Mouse (Mus musculus): ENCODE data around the gene Mbnl2. TPM values are rescaled to one million over a fixed set of nuclear protein-coding genes. Genes with fewer than 3 reads are reported as not detected.
"Not testable (repeated sequence)": the region's sequence is repeated elsewhere in the genome, so short reads cannot be mapped to it uniquely, and the experiment has no call there.

Mbnl2 gene
- polyA plus RNA-seq, 1 experiment from 2014 or later, result 39.2 TPM

DNA sequence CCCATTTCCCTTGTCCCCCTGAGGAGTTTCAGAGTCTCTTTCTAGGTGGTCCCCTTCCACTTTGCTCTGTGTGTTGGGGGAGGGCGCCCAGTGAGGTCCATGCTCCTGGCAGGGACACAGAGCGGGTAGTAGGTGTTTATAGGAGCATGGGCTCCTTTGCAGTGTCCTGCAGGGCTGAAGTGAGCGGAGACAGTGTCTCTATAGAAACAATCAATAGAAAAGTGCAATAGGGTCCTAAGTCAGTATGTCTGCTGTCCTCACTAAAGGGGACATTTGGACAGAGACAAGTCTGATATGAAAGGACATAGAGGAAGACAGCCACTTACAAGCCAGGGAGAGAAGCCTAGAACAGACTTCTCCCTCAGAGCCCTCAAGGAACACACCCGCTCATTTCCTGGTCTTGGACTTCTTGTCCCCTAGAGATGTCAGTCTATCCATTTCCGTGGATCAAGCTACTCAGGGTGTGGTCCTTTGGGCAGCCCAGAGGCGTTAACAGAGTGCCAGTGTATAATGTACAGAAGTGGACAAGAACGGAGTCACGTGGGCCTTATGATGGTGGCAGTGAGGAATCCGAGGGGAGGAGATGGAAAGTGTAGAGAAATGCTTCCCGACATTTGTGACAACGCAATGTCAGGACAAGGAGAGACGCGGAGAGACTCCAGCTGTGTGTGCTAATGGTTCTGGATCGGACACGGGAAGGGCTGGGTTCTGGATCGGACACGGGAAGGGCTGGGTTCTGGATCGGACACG lies 82.0 kb downstream of the Mbnl2 start:
- Histone ChIP-seq H3K27ac (ENCODE audit: low read depth, low read length) (no peak overlapping the region), H3K4me3 (ENCODE audit: low read depth, low read length) (no peak overlapping the region), H3K9me3 (ENCODE audit: control insufficient read depth, low read length) (no peaks in the 10 kb centered on the region), H3K4me2 (ENCODE audit: low read depth, low read length, severe bottlenecking) (no peak overlapping the region), H3K36me3 (ENCODE audit: control insufficient read depth, insufficient read depth, low read length) (no peaks in the 10 kb centered on the region), H3K9ac (ENCODE audit: low read length) (no peak overlapping the region), H3K4me1 (replicated peaks; ENCODE audit: control insufficient read depth, insufficient read depth, low read length) (peaks cover 2% of the 10 kb centered on the region; the same call in 1 of the 2 replicates), H3K27me3 (ENCODE audit: control insufficient read depth, insufficient read depth, low read length) (no peaks in the 10 kb centered on the region; the same call in 1 of the 2 replicates)
- DNase-seq (ENCODE audit: low spot score), result peak; percentile 20
- ATAC-seq (replicated peaks; ENCODE audit: low FRiP score), result no peak
- WGBS, result 96% methylated on average over 19 of the region's 19 CpGs

DNA sequence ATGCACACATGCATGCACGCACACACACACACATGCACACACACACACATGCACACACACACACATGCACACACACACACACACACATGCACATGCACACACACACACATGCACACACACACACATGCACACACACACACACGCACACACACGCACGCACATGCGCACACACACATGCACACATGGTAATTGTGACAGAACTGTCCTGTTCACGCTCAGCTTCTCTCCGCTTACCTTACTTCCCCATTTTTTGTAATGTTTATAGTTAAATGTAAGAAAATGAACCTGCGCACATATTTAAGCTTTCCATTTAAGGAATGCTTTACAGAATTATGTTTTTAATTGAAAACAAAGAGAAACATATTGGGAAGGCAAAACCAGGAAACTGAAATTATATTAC lies 84.1 kb downstream of the Mbnl2 start:
- H3K4me1 ChIP-seq (replicated peaks; ENCODE audit: control insufficient read depth, insufficient read depth, low read length); H3K9ac ChIP-seq (ENCODE audit: low read length); H3K4me2 ChIP-seq (ENCODE audit: low read depth, low read length, severe bottlenecking); H3K4me3 ChIP-seq (ENCODE audit: low read depth, low read length); DNase-seq (ENCODE audit: low spot score); H3K27ac ChIP-seq (ENCODE audit: low read depth, low read length); H3K36me3 ChIP-seq (ENCODE audit: control insufficient read depth, insufficient read depth, low read length); ATAC-seq (replicated peaks; ENCODE audit: low FRiP score); H3K27me3 ChIP-seq (ENCODE audit: control insufficient read depth, insufficient read depth, low read length); H3K9me3 ChIP-seq (ENCODE audit: control insufficient read depth, low read length): not testable (repeated sequence)
- 94% methylated on average over 8 of the region's 8 CpGs for WGBS

DNA sequence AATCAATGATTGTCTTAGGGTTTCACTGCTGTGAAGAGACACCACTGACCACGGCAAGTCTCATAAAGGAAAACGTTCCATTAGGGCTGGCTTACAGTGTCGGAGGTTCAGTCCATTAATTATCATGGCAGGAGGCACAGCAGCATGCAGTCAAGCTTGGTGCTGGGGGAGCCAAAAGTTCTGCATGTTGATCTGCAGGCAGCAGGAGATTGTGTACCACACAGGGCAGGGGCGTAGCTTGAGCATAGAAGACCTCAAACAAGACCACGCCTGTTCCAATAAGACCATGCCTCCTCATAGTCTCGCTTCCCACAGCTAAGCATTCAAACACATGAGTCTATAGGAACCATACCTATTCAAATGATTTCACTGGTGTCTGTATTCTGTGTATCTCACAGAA lies 85.7 kb downstream of the Mbnl2 start:
- DNase-seq (ENCODE audit: low spot score), result no peak
- no peak overlapping the region for H3K9ac ChIP-seq (ENCODE audit: low read length)

DNA sequence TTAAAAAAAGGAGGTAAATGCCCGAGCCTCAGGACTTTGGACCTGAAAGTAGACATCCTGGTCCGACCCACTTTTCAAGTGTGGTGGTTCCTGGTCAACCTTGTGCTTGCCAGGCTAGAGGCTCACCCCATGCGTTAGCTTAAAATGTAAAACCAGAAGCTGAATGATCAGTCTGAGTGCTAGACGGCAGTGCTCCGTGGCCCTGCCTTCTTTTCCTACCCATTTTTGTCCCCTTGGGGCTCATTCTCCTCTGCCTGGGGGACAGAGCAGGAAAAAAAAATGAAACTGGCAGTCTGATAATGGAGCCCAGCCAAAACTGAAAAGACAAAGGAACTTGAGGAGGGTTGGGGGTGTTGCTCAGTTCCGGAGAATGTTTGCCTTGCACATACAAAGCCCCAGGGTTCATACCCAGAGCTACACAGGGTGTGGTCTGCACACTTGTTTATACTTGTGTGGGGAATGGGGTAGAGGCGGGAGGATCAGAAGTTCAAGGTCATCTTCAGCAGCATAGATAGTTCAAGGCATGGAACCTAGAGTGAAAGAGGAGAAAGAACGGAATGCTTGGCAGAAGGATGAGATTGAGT lies 87.0 kb downstream of the Mbnl2 start:
- 84% methylated on average over 8 of the region's 8 CpGs for WGBS
- ATAC-seq (replicated peaks; ENCODE audit: low FRiP score), result no peak
- no peaks in the 10 kb centered on the region for H3K9me3 ChIP-seq (ENCODE audit: control insufficient read depth, low read length)

More for the DNA sequence above, 85.7 kb downstream of the Mbnl2 start:
- H3K36me3 ChIP-seq (ENCODE audit: control insufficient read depth, insufficient read depth, low read length), result no peaks in the 10 kb centered on the region
- 91% methylated on average over 6 of the region's 6 CpGs for WGBS
- no peak for ATAC-seq (replicated peaks; ENCODE audit: low FRiP score)
- no peak overlapping the region for H3K27ac ChIP-seq (ENCODE audit: low read depth, low read length)
- H3K4me2 ChIP-seq (ENCODE audit: low read depth, low read length, severe bottlenecking), result no peak overlapping the region
- H3K9me3 ChIP-seq (ENCODE audit: control insufficient read depth, low read length), result no peaks in the 10 kb centered on the region
- no peak overlapping the region for H3K4me3 ChIP-seq (ENCODE audit: low read depth, low read length)
- no peaks in the 10 kb centered on the region for H3K4me1 ChIP-seq (replicated peaks; ENCODE audit: control insufficient read depth, insufficient read depth, low read length)
- no peaks in the 10 kb centered on the region for H3K27me3 ChIP-seq (ENCODE audit: control insufficient read depth, insufficient read depth, low read length)

DNA sequence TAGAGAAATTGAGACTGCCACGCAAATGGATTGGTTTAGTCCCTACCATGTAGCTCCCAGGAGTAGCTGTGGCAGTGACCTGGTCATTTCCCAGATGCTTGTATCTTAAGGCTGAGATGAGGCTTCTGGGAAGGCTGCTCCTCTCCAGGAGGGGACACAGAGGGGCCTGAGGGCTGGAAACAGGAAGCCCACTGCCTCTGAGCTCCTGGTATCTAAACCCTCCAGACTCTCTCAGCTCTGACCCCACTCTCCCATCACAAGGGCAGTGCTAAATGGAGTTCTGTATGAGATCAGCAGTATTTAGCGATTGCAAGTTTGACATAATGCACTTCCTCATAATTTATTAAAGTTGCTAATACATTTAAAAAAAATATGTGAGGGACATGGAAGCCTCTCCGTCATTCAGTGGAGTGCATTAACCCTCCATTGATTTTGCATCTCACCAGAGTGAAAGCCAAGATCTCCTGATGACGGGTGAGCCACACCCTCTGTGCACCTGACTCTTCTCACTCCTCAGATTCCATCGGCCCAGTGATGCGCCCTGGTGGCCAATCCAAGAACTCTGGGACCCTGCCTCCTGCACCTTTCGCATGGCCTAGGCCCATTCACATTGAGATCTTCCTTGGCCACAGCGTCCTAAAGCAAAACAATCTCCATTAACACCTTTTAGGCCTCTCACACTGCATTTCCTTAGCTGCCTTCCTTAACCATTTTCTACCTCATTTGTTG lies 87.8 kb downstream of the Mbnl2 start:
- WGBS, result 68% methylated on average over 8 of the region's 8 CpGs
- no peak overlapping the region for H3K4me3 ChIP-seq (ENCODE audit: low read depth, low read length)
- no peaks in the 10 kb centered on the region for H3K27me3 ChIP-seq (ENCODE audit: control insufficient read depth, insufficient read depth, low read length)
- H3K9ac ChIP-seq (ENCODE audit: low read length), result no peak overlapping the region
- H3K4me1 ChIP-seq (replicated peaks; ENCODE audit: control insufficient read depth, insufficient read depth, low read length), result no peaks in the 10 kb centered on the region
- no peak for DNase-seq (ENCODE audit: low spot score)
- H3K36me3 ChIP-seq (ENCODE audit: control insufficient read depth, insufficient read depth, low read length), result no peaks in the 10 kb centered on the region
- no peaks in the 10 kb centered on the region for H3K9me3 ChIP-seq (ENCODE audit: control insufficient read depth, low read length)
- H3K27ac ChIP-seq (ENCODE audit: low read depth, low read length), result no peak overlapping the region
- no peak for ATAC-seq (replicated peaks; ENCODE audit: low FRiP score)
- no peak overlapping the region for H3K4me2 ChIP-seq (ENCODE audit: low read depth, low read length, severe bottlenecking)

More for the DNA sequence above, 87.0 kb downstream of the Mbnl2 start:
- no peaks in the 10 kb centered on the region for H3K27me3 ChIP-seq (ENCODE audit: control insufficient read depth, insufficient read depth, low read length)
- no peak overlapping the region for H3K4me2 ChIP-seq (ENCODE audit: low read depth, low read length, severe bottlenecking)
- no peaks in the 10 kb centered on the region for H3K36me3 ChIP-seq (ENCODE audit: control insufficient read depth, insufficient read depth, low read length)
- no peak overlapping the region for H3K27ac ChIP-seq (ENCODE audit: low read depth, low read length)
- H3K4me1 ChIP-seq (replicated peaks; ENCODE audit: control insufficient read depth, insufficient read depth, low read length), result no peaks in the 10 kb centered on the region
- DNase-seq (ENCODE audit: low spot score), result no peak
- no peak overlapping the region for H3K9ac ChIP-seq (ENCODE audit: low read length)
- H3K4me3 ChIP-seq (ENCODE audit: low read depth, low read length), result no peak overlapping the region

DNA sequence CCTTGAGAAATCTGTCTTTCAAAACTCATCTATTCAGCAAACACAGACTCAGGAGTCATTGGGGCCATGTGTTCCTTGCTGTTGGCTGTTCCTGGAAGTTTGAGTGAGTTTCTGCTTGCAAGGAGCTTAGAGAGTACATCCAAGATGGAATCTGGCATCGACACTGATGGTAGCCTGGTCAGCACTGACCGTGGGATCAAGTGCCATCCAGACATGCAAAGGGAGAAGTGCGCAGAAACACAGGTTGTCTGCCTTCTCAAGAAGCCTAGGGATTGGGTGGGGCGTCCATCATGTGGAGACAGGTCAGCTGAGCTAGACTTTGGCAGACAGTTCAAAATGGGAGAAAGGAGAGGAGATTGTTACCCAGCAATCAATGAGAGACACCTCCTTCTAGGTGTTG lies 89.6 kb downstream of the Mbnl2 start:
- Histone ChIP-seq H3K4me3 (ENCODE audit: low read depth, low read length) (no peak overlapping the region), H3K9ac (ENCODE audit: low read length) (no peak overlapping the region), H3K4me1 (replicated peaks; ENCODE audit: control insufficient read depth, insufficient read depth, low read length) (no peaks in the 10 kb centered on the region), H3K36me3 (ENCODE audit: control insufficient read depth, insufficient read depth, low read length) (no peaks in the 10 kb centered on the region), H3K27ac (ENCODE audit: low read depth, low read length) (no peak overlapping the region), H3K9me3 (ENCODE audit: control insufficient read depth, low read length) (no peaks in the 10 kb centered on the region), H3K27me3 (ENCODE audit: control insufficient read depth, insufficient read depth, low read length) (no peaks in the 10 kb centered on the region), H3K4me2 (ENCODE audit: low read depth, low read length, severe bottlenecking) (no peak overlapping the region)
- DNase-seq (ENCODE audit: low spot score), result no peak
- ATAC-seq (replicated peaks; ENCODE audit: low FRiP score), result no peak
- 90% methylated on average over 4 of the region's 4 CpGs for WGBS

DNA sequence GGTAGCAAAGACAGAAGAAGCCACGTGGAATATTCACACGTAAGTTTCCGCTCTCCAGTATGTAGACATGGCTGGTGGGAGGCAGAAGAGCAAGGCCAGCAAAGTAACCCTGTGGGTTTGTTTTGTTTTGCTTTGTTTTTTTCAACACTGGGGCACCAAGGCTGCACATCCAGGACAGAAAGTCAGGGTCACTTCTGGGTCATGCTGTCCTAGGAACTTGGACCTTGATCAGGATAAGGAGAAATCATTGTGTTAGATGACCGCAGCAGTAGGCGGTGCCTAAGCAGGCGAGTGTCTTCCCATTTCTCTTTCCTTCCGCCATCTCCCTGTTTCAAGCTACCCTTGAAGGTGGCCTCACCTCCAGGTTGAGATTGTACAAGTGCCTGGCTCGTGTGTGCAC lies 91.5 kb downstream of the Mbnl2 start:
- WGBS, result 95% methylated on average over 8 of the region's 8 CpGs
- Histone ChIP-seq H3K36me3 (ENCODE audit: control insufficient read depth, insufficient read depth, low read length) (no peaks in the 10 kb centered on the region), H3K4me2 (ENCODE audit: low read depth, low read length, severe bottlenecking) (no peak overlapping the region), H3K4me1 (replicated peaks; ENCODE audit: control insufficient read depth, insufficient read depth, low read length) (no peaks in the 10 kb centered on the region), H3K4me3 (ENCODE audit: low read depth, low read length) (no peak overlapping the region), H3K27me3 (ENCODE audit: control insufficient read depth, insufficient read depth, low read length) (no peaks in the 10 kb centered on the region), H3K9me3 (ENCODE audit: control insufficient read depth, low read length) (no peaks in the 10 kb centered on the region), H3K27ac (ENCODE audit: low read depth, low read length) (no peak overlapping the region), H3K9ac (ENCODE audit: low read length) (no peak overlapping the region)
- no peak for ATAC-seq (replicated peaks; ENCODE audit: low FRiP score)
- peak; percentile 29 for DNase-seq (ENCODE audit: low spot score)

DNA sequence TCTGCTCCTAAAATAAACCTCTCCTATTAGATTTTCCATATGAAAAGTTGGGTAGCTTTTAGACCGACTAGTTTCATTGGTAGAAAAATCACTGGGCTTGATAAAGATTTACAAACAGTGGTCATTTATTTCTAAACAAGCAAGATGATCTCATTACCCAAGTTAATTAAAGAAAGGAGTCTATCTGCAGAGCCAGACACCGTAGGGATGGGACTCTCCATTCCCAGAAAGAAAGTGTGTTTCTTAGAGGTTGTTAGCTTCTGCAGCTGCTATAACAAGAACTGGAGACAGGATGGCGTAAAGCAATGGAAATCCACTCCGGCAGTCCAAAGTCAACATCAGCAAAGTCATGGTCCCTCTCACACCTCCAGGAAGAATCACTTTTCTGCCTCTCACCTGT lies 92.1 kb downstream of the Mbnl2 start:
- H3K27ac ChIP-seq (ENCODE audit: low read depth, low read length), result no peak overlapping the region
- no peak overlapping the region for H3K9ac ChIP-seq (ENCODE audit: low read length)
- H3K9me3 ChIP-seq (ENCODE audit: control insufficient read depth, low read length), result no peaks in the 10 kb centered on the region
- no peak overlapping the region for H3K4me2 ChIP-seq (ENCODE audit: low read depth, low read length, severe bottlenecking)
- ATAC-seq (replicated peaks; ENCODE audit: low FRiP score) (no peak), DNase-seq (ENCODE audit: low spot score) (no peak)
- no peak overlapping the region for H3K4me3 ChIP-seq (ENCODE audit: low read depth, low read length)
- H3K4me1 ChIP-seq (replicated peaks; ENCODE audit: control insufficient read depth, insufficient read depth, low read length), result no peaks in the 10 kb centered on the region
- 94% methylated on average over 4 of the region's 4 CpGs for WGBS
- no peaks in the 10 kb centered on the region for H3K27me3 ChIP-seq (ENCODE audit: control insufficient read depth, insufficient read depth, low read length)
- H3K36me3 ChIP-seq (ENCODE audit: control insufficient read depth, insufficient read depth, low read length), result no peaks in the 10 kb centered on the region

Measured in forebrain, embryonic 11.5 days (tissue).